Mouse (Mus musculus) myocyte (in vitro differentiated cells): Measurements from ENCODE around the gene Il17rc. TPM values are rescaled to one million over a fixed set of nuclear protein-coding genes. Genes with fewer than 3 reads are reported as not detected.

Experiments
- H3K27me3 ChIP-seq: one replicate; pipeline ENCODE4 v1.6.1; 2011; ENCODE audit not compliant: control insufficient read depth, insufficient read depth, insufficient read length
- H3K36me3 ChIP-seq: one replicate; pipeline ENCODE4 v1.6.1; 2011; ENCODE audit not compliant: control insufficient read depth, insufficient read depth
- H3K4me2 ChIP-seq: one replicate; pipeline ENCODE4 v1.6.1; 2011; ENCODE audit warnings: low read depth, control low read depth
- H3K4me3 ChIP-seq: one replicate; pipeline ENCODE4 v1.5.1; 2011; ENCODE audit warnings: mild to moderate bottlenecking, control low read depth, moderate library complexity
- H3K79me2 ChIP-seq: one replicate; pipeline ENCODE4 v1.6.1; 2011; ENCODE audit not compliant: control insufficient read depth, insufficient read depth
- H3ac ChIP-seq: one replicate; pipeline ENCODE4 v1.6.1; 2011; ENCODE audit not compliant: control insufficient read depth, insufficient read length
- CEBPB ChIP-seq: IDR thresholded peaks from 2 replicates; pipeline ENCODE4 v1.6.1; 2011; ENCODE audit warnings: mild to moderate bottlenecking, moderate library complexity; ENCODE audit not compliant: poor library complexity, insufficient read depth, severe bottlenecking
- E2F4 ChIP-seq: IDR thresholded peaks from one replicate; pipeline ENCODE4 v1.6.1; 2011; ENCODE audit warnings: mild to moderate bottlenecking, control low read depth, moderate library complexity; ENCODE audit not compliant: insufficient read depth
- MAX ChIP-seq: IDR thresholded peaks from one replicate; pipeline ENCODE4 v1.6.1; 2011; ENCODE audit warnings: low read depth, mild to moderate bottlenecking, control low read depth
- MYOD1 ChIP-seq, 3 experiments: IDR thresholded peaks; one replicate each; pipeline ENCODE4 v1.6.1; 2011; ENCODE audit warnings: control low read depth in 2 of 3, low read depth in 2 of 3, mild to moderate bottlenecking in 2 of 3, moderate library complexity in 1 of 3; ENCODE audit not compliant: insufficient read length in 2 of 3, control insufficient read depth in 1 of 3
- MYOG ChIP-seq, 3 experiments: IDR thresholded peaks; one replicate each; pipeline ENCODE4 v1.6.1; 2011; ENCODE audit warnings: control low read depth in 2 of 3, low read depth in 2 of 3, mild to moderate bottlenecking in 2 of 3; ENCODE audit not compliant: insufficient read length in 2 of 3, control insufficient read depth in 1 of 3, insufficient read depth in 1 of 3
- POLR2A ChIP-seq: IDR thresholded peaks from one replicate; pipeline ENCODE4 v1.6.1; 2011; ENCODE audit warnings: low read depth, mild to moderate bottlenecking, control low read depth, moderate library complexity; ENCODE audit not compliant: insufficient read length
- POLR2AphosphoS2 ChIP-seq: IDR thresholded peaks from one replicate; pipeline ENCODE4 v1.6.1; 2011; ENCODE audit warnings: low read depth, control low read depth; ENCODE audit not compliant: insufficient read length
- REST ChIP-seq: IDR thresholded peaks from one replicate; pipeline ENCODE4 v1.6.1; 2011; ENCODE audit warnings: mild to moderate bottlenecking, control low read depth, moderate library complexity; ENCODE audit not compliant: insufficient read depth, insufficient read length
- SRF ChIP-seq: IDR thresholded peaks from one replicate; pipeline ENCODE4 v1.6.1; 2011; ENCODE audit warnings: low read depth; ENCODE audit not compliant: control insufficient read depth, insufficient read length
- TCF12 ChIP-seq: IDR thresholded peaks from one replicate; pipeline ENCODE4 v1.6.1; 2011; ENCODE audit warnings: mild to moderate bottlenecking, control low read depth; ENCODE audit not compliant: poor library complexity, insufficient read depth, severe bottlenecking
- TCF3 ChIP-seq: IDR thresholded peaks from one replicate; pipeline ENCODE4 v1.6.1; 2011; ENCODE audit warnings: low read depth, control low read depth; ENCODE audit not compliant: insufficient read length
- USF1 ChIP-seq: IDR thresholded peaks from one replicate; pipeline ENCODE4 v1.6.1; 2011; ENCODE audit warnings: low read depth, mild to moderate bottlenecking, control low read depth, moderate library complexity
- polyA plus RNA-seq: library from polyadenylated mRNA; unstranded; fragments of >200 nt; fragmentation: generic; extraction: Trizol; gene quantifications from one replicate; pipeline ENCODE4 v1.2.1, GENCODE M21; 2012; ENCODE audit warnings: missing spikeins

The Il17rc gene
- polyA plus RNA-seq, 1 experiment = 73.0 TPM

- H3ac ChIP-seq = no peak overlapping the region
- TF ChIP-seq CEBPB = no peak
- no peak for TF ChIP-seq MYOG (IDR thresholded peaks at IDR 0.05; ENCODE audit: control insufficient read depth in 1 of 3, insufficient read depth in 1 of 3, insufficient read length in 2 of 3, low read depth in 2 of 3)
- TF ChIP-seq POLR2A = no peak
- peak in 1 of 3 experiments; percentile 60 for TF ChIP-seq MYOD1 (IDR thresholded peaks at IDR 0.05; ENCODE audit: control insufficient read depth in 1 of 3, insufficient read length in 2 of 3, low read depth in 2 of 3)
- no peak for TF ChIP-seq POLR2AphosphoS2
- TF ChIP-seq SRF = no peak
- TF ChIP-seq MAX = no peak
- TF ChIP-seq TCF12 = no peak
- TF ChIP-seq USF1 = no peak
- H3K36me3 ChIP-seq = peaks cover 51% of the 10 kb centered on the region
- H3K4me3 ChIP-seq = no peak overlapping the region
- no peaks in the 10 kb centered on the region for H3K27me3 ChIP-seq
- no peak overlapping the region for H3K4me2 ChIP-seq
- H3K79me2 ChIP-seq = no peaks in the 10 kb centered on the region
Observed at GRCm38 (mm10) chr6:113513944-113514343, 42.7 kb downstream of the Il17rc start.

- no peak overlapping the region for H3ac ChIP-seq
- H3K79me2 ChIP-seq = no peaks in the 10 kb centered on the region
- H3K36me3 ChIP-seq = peaks cover 57% of the 10 kb centered on the region
- TF ChIP-seq MYOD1 (IDR thresholded peaks at IDR 0.05; ENCODE audit: control insufficient read depth in 1 of 3, insufficient read length in 2 of 3, low read depth in 2 of 3) (no peak), MAX (no peak), REST (no peak), E2F4 (no peak), TCF12 (no peak), POLR2AphosphoS2 (no peak), CEBPB (no peak), POLR2A (no peak), USF1 (no peak), MYOG (IDR thresholded peaks at IDR 0.05; ENCODE audit: control insufficient read depth in 1 of 3, insufficient read depth in 1 of 3, insufficient read length in 2 of 3, low read depth in 2 of 3) (no peak), TCF3 (no peak), SRF (no peak)
- H3K4me3 ChIP-seq = no peak overlapping the region
- no peak overlapping the region for H3K4me2 ChIP-seq
- H3K27me3 ChIP-seq = no peaks in the 10 kb centered on the region
Observed at GRCm38 (mm10) chr6:113514600-113514999, 43.4 kb downstream of the Il17rc start.

DNA sequence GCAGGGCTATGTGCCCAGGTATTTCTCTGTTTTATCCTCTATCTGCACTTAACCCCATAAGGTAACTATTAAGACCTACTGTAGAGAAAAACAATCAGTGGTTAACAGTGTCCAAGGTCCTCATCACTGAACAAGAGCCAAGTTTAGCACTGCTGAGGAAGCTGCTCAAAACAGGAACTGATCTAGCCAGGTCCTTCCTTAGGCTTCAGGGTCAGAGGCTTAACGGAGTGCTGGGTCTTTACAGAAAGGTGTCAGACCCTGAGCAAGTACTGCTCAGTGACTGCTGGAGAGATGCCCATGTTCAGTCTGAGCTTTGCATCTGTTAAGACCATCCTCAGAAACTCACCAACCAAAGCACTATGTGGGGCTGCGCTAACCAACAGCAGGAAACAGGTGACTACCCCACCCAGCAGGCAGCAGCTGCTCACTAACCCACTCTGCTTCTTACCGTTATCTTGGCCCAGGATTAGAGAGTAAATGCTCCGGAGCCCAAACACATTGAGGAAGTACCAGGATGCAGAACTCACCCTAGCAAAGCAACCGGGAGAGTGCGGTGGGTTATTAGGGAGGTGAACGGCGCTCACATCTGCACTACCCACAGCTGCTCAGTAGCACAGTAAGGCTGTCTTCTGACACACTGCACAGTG, 46.3 kb downstream of the Il17rc start:
- TF ChIP-seq MYOG (IDR thresholded peaks at IDR 0.05; ENCODE audit: control insufficient read depth in 1 of 3, insufficient read depth in 1 of 3, insufficient read length in 2 of 3, low read depth in 2 of 3) = peak in 2 of 3 experiments; percentile 50 to 71
- peak in 2 of 3 experiments; percentile 64 to 82 for TF ChIP-seq MYOD1 (IDR thresholded peaks at IDR 0.05; ENCODE audit: control insufficient read depth in 1 of 3, insufficient read length in 2 of 3, low read depth in 2 of 3)
- no peak for TF ChIP-seq POLR2AphosphoS2
- Histone ChIP-seq H3K4me3 (no peak overlapping the region), H3ac (no peak overlapping the region), H3K4me2 (no peak overlapping the region), H3K36me3 (peaks cover 67% of the 10 kb centered on the region), H3K79me2 (no peaks in the 10 kb centered on the region), H3K27me3 (no peaks in the 10 kb centered on the region)

DNA sequence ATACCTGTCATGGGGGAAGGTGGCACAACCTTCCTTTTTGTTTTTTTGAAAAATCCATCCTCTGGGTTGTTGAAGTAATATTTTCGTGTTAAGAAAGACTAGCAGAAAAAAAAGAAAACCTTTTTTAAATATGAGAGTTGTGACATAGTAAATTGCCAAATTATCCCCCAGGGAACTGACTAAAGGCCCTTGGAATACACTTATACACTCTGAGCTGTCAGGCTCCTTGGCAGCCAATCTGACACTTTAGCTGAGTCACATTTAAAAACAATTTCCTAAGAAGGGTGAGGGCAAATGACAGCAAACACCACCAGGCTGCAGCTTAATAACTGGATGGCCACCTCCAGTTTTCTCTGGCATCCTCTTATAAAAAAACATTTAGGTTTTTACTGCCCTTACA, 51.1 kb downstream of the Il17rc start:
- H3ac ChIP-seq = no peak overlapping the region
- H3K79me2 ChIP-seq = peaks cover 23% of the 10 kb centered on the region
- peaks cover 44% of the 10 kb centered on the region for H3K36me3 ChIP-seq
- H3K4me2 ChIP-seq = no peak overlapping the region
- H3K27me3 ChIP-seq = no peaks in the 10 kb centered on the region
- no peak overlapping the region for H3K4me3 ChIP-seq
- TF ChIP-seq E2F4 (no peak), POLR2AphosphoS2 (no peak), MYOD1 (IDR thresholded peaks at IDR 0.05; ENCODE audit: control insufficient read depth in 1 of 3, insufficient read length in 2 of 3, low read depth in 2 of 3) (no peak), MAX (no peak)

DNA sequence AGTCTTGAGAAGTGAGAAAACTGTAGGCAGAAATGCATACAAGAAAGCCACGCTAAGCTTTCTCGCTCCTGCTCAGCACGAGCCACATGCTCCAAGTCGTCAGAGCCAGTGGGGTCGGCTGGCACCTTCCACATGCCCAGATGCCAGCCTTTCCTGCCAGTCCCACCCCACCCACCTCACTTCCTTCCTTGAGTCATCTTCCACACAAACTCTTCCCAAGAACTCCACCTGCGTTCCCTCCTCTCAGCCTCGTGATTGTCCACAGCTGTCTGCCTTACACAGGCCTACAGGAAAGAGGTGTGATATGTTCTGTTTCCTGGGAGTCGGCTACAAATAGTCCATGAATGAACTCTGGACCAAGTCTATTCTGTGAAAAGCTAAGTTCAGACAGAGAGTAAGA, 52.2 kb downstream of the Il17rc start:
- no peak overlapping the region for H3K4me2 ChIP-seq
- H3K79me2 ChIP-seq = peaks cover 33% of the 10 kb centered on the region
- no peaks in the 10 kb centered on the region for H3K27me3 ChIP-seq
- peaks cover 33% of the 10 kb centered on the region for H3K36me3 ChIP-seq
- TF ChIP-seq MYOD1 (IDR thresholded peaks at IDR 0.05; ENCODE audit: control insufficient read depth in 1 of 3, insufficient read length in 2 of 3, low read depth in 2 of 3) (peak in 1 of 3 experiments; percentile 18), TCF12 (no peak), CEBPB (no peak)
- H3K4me3 ChIP-seq = no peak overlapping the region
- no peak overlapping the region for H3ac ChIP-seq
